Mouse (Mus musculus): ENCODE results near the gene Sertad3. TPM values are rescaled to one million over a fixed set of nuclear protein-coding genes. Genes with fewer than 3 reads are reported as not detected.

The Sertad3 gene
- polyA plus RNA-seq, 1 experiment from 2014 or later: 24.0 TPM

- no peak for TF ChIP-seq CTCF (IDR thresholded peaks at IDR 0.05; ENCODE audit: low read depth)
- no peak for ATAC-seq
Measured at GRCm38 (mm10) chr7:27448421-27449206, 25.0 kb upstream of the Sertad3 start.

GRCm38 (mm10) chr7:27449256-27449862, 24.2 kb upstream of the Sertad3 start:
- H3K27me3 ChIP-seq (replicated peaks; ENCODE audit: control insufficient read depth, insufficient read depth, low read length): peaks cover 13% of the 10 kb centered on the region
- no peaks in the 10 kb centered on the region; the same call in 1 of the 2 replicates for H3K36me3 ChIP-seq (ENCODE audit: control insufficient read depth, insufficient read depth)
- WGBS: 40% methylated on average over 10 of the region's 10 CpGs
- no peaks in the 10 kb centered on the region; the same call in 1 of the 2 replicates for H3K4me1 ChIP-seq (replicated peaks; ENCODE audit: control insufficient read depth, insufficient read depth, low read length)
- H3K9me3 ChIP-seq (ENCODE audit: control insufficient read depth): no peaks in the 10 kb centered on the region
- peak overlapping the region; percentile 92; the same call in 1 of the 2 replicates for H3K4me2 ChIP-seq (replicated peaks; ENCODE audit: low read depth)
- ATAC-seq: no peak
- H3K27ac ChIP-seq (ENCODE audit: low read depth, low read length): peak overlapping the region; percentile 52
- peak; percentile 79 for TF ChIP-seq CTCF (IDR thresholded peaks at IDR 0.05; ENCODE audit: low read depth)
- no peak overlapping the region for H3K4me3 ChIP-seq (ENCODE audit: low read depth, low read length)
- no peak overlapping the region for H3K9ac ChIP-seq (ENCODE audit: low read depth, low read length)

More at GRCm38 (mm10) chr7:27448421-27449206, 25.0 kb upstream of the Sertad3 start:
- Histone ChIP-seq H3K9ac (ENCODE audit: low read depth, low read length) (no peak overlapping the region; the same call in 1 of the 2 replicates), H3K27me3 (replicated peaks; ENCODE audit: control insufficient read depth, insufficient read depth, low read length) (peaks cover 13% of the 10 kb centered on the region), H3K9me3 (ENCODE audit: control insufficient read depth) (no peaks in the 10 kb centered on the region), H3K36me3 (ENCODE audit: control insufficient read depth, insufficient read depth) (no peaks in the 10 kb centered on the region; the same call in 1 of the 2 replicates), H3K4me3 (ENCODE audit: low read depth, low read length) (peak overlapping the region; percentile 61), H3K4me2 (replicated peaks; ENCODE audit: low read depth) (peak overlapping the region; percentile 92), H3K4me1 (replicated peaks; ENCODE audit: control insufficient read depth, insufficient read depth, low read length) (no peaks in the 10 kb centered on the region; the same call in 1 of the 2 replicates), H3K27ac (ENCODE audit: low read depth, low read length) (peak overlapping the region; percentile 52; the same call in 1 of the 2 replicates)
- 42% methylated on average over 15 of the region's 15 CpGs for WGBS

- H3K36me3 ChIP-seq (ENCODE audit: control insufficient read depth, insufficient read depth): no peaks in the 10 kb centered on the region; the same call in 1 of the 2 replicates
- no peaks in the 10 kb centered on the region; the same call in 1 of the 2 replicates for H3K4me1 ChIP-seq (replicated peaks; ENCODE audit: control insufficient read depth, insufficient read depth, low read length)
- H3K4me3 ChIP-seq (ENCODE audit: low read depth, low read length): no peak overlapping the region
- no peak overlapping the region for H3K9ac ChIP-seq (ENCODE audit: low read depth, low read length)
- no peak overlapping the region for H3K4me2 ChIP-seq (replicated peaks; ENCODE audit: low read depth)
- no peak overlapping the region for H3K27ac ChIP-seq (ENCODE audit: low read depth, low read length)
- 92% methylated on average over 2 of the region's 2 CpGs for WGBS
- no peak for TF ChIP-seq CTCF (IDR thresholded peaks at IDR 0.05; ENCODE audit: low read depth)
- peaks cover 3% of the 10 kb centered on the region for H3K27me3 ChIP-seq (replicated peaks; ENCODE audit: control insufficient read depth, insufficient read depth, low read length)
- no peaks in the 10 kb centered on the region for H3K9me3 ChIP-seq (ENCODE audit: control insufficient read depth)
- no peak for ATAC-seq
Measured at GRCm38 (mm10) chr7:27451359-27451758, 22.2 kb upstream of the Sertad3 start.

GRCm38 (mm10) chr7:27452206-27452770, 21.3 kb upstream of the Sertad3 start:
- Histone ChIP-seq H3K4me3 (ENCODE audit: low read depth, low read length) (no peak overlapping the region), H3K9ac (ENCODE audit: low read depth, low read length) (no peak overlapping the region), H3K27me3 (replicated peaks; ENCODE audit: control insufficient read depth, insufficient read depth, low read length) (no peaks in the 10 kb centered on the region), H3K4me2 (replicated peaks; ENCODE audit: low read depth) (no peak overlapping the region), H3K36me3 (ENCODE audit: control insufficient read depth, insufficient read depth) (no peaks in the 10 kb centered on the region; the same call in 1 of the 2 replicates), H3K9me3 (ENCODE audit: control insufficient read depth) (no peaks in the 10 kb centered on the region), H3K4me1 (replicated peaks; ENCODE audit: control insufficient read depth, insufficient read depth, low read length) (no peaks in the 10 kb centered on the region), H3K27ac (ENCODE audit: low read depth, low read length) (no peak overlapping the region)
- WGBS: 50% methylated on average over 13 of the region's 13 CpGs
- ATAC-seq: no peak
- TF ChIP-seq CTCF (IDR thresholded peaks at IDR 0.05; ENCODE audit: low read depth): no peak

GRCm38 (mm10) chr7:27454461-27455121, 19.0 kb upstream of the Sertad3 start:
- H3K4me3 ChIP-seq (ENCODE audit: low read depth, low read length): no peak overlapping the region
- no peak overlapping the region for H3K4me2 ChIP-seq (replicated peaks; ENCODE audit: low read depth)
- no peak for ATAC-seq
- H3K27ac ChIP-seq (ENCODE audit: low read depth, low read length): no peak overlapping the region
- no peak overlapping the region for H3K9ac ChIP-seq (ENCODE audit: low read depth, low read length)
- no peaks in the 10 kb centered on the region for H3K9me3 ChIP-seq (ENCODE audit: control insufficient read depth)
- no peaks in the 10 kb centered on the region for H3K4me1 ChIP-seq (replicated peaks; ENCODE audit: control insufficient read depth, insufficient read depth, low read length)
- no peaks in the 10 kb centered on the region; the same call in 1 of the 2 replicates for H3K36me3 ChIP-seq (ENCODE audit: control insufficient read depth, insufficient read depth)
- WGBS: 73% methylated on average over 10 of the region's 10 CpGs
- TF ChIP-seq CTCF (IDR thresholded peaks at IDR 0.05; ENCODE audit: low read depth): no peak
- no peaks in the 10 kb centered on the region for H3K27me3 ChIP-seq (replicated peaks; ENCODE audit: control insufficient read depth, insufficient read depth, low read length)
